Mouse (Mus musculus): ENCODE measurements at regions not wholly inside any gene's neighbourhood (a gene's known extent, or its start where the extent isn't known, plus 50 kb on each side); places are given as distances from the start of the nearest gene placed in this dataset.

GRCm38 (mm10) chr9:120861788-120862345, 67.1 kb upstream of the Ctnnb1 start:
- 47% methylated on average over 12 of the region's 12 CpGs for WGBS
- no peaks in the 10 kb centered on the region for H3K9me3 ChIP-seq (ENCODE audit: control insufficient read depth, low read length)
- no peak; the same call in 1 of the 2 replicates for ATAC-seq (ENCODE audit: low read depth)
- peak; percentile 39 for DNase-seq (ENCODE audit: low spot score)
- no peak overlapping the region for H3K4me3 ChIP-seq (ENCODE audit: low read depth, low read length)
- H3K27ac ChIP-seq (replicated peaks; ENCODE audit: low read depth, low read length) = no peak overlapping the region
- H3K27me3 ChIP-seq (replicated peaks; ENCODE audit: control insufficient read depth, insufficient read depth, low read length) = no peaks in the 10 kb centered on the region
- peaks cover 23% of the 10 kb centered on the region for H3K4me1 ChIP-seq (ENCODE audit: control insufficient read depth, insufficient read depth, low read length)
- H3K36me3 ChIP-seq (ENCODE audit: control insufficient read depth, insufficient read depth, low read length) = no peaks in the 10 kb centered on the region
- H3K4me2 ChIP-seq (ENCODE audit: low read depth, low read length) = no peak overlapping the region
- no peak overlapping the region for H3K9ac ChIP-seq (ENCODE audit: low read depth, low read length)

GRCm38 (mm10) chr9:120864410-120864809, 64.6 kb upstream of the Ctnnb1 start:
- H3K27ac ChIP-seq (replicated peaks; ENCODE audit: low read depth, low read length) = no peak overlapping the region

GRCm38 (mm10) chr9:120866251-120866650, 62.8 kb upstream of the Ctnnb1 start:
- DNase-seq (ENCODE audit: low spot score) (peak; percentile 11), ATAC-seq (ENCODE audit: low read depth) (no peak)
- Histone ChIP-seq H3K9ac (ENCODE audit: low read depth, low read length) (no peak overlapping the region), H3K4me1 (ENCODE audit: control insufficient read depth, insufficient read depth, low read length) (peaks cover 57% of the 10 kb centered on the region), H3K4me3 (ENCODE audit: low read depth, low read length) (no peak overlapping the region), H3K36me3 (ENCODE audit: control insufficient read depth, insufficient read depth, low read length) (no peaks in the 10 kb centered on the region), H3K27ac (replicated peaks; ENCODE audit: low read depth, low read length) (peak overlapping the region; percentile 76), H3K4me2 (ENCODE audit: low read depth, low read length) (no peak overlapping the region), H3K27me3 (replicated peaks; ENCODE audit: control insufficient read depth, insufficient read depth, low read length) (no peaks in the 10 kb centered on the region), H3K9me3 (ENCODE audit: control insufficient read depth, low read length) (no peaks in the 10 kb centered on the region)
- 34% methylated on average over 5 of the region's 5 CpGs for WGBS

More at GRCm38 (mm10) chr9:120864410-120864809, 64.6 kb upstream of the Ctnnb1 start:
- no peaks in the 10 kb centered on the region for H3K9me3 ChIP-seq (ENCODE audit: control insufficient read depth, low read length)
- H3K27me3 ChIP-seq (replicated peaks; ENCODE audit: control insufficient read depth, insufficient read depth, low read length) = no peaks in the 10 kb centered on the region
- ATAC-seq (ENCODE audit: low read depth) (no peak), DNase-seq (ENCODE audit: low spot score) (peak; percentile 32)
- no peak overlapping the region for H3K4me2 ChIP-seq (ENCODE audit: low read depth, low read length)
- H3K4me3 ChIP-seq (ENCODE audit: low read depth, low read length) = no peak overlapping the region
- no peak overlapping the region for H3K9ac ChIP-seq (ENCODE audit: low read depth, low read length)
- WGBS = 85% methylated on average over 2 of the region's 3 CpGs
- H3K36me3 ChIP-seq (ENCODE audit: control insufficient read depth, insufficient read depth, low read length) = no peaks in the 10 kb centered on the region
- H3K4me1 ChIP-seq (ENCODE audit: control insufficient read depth, insufficient read depth, low read length) = peaks cover 41% of the 10 kb centered on the region

- Histone ChIP-seq H3K27me3 (replicated peaks; ENCODE audit: control insufficient read depth, insufficient read depth, low read length) (no peaks in the 10 kb centered on the region), H3K4me3 (ENCODE audit: low read depth, low read length) (no peak overlapping the region), H3K9ac (ENCODE audit: low read depth, low read length) (no peak overlapping the region), H3K4me1 (ENCODE audit: control insufficient read depth, insufficient read depth, low read length) (peaks cover 55% of the 10 kb centered on the region), H3K36me3 (ENCODE audit: control insufficient read depth, insufficient read depth, low read length) (no peaks in the 10 kb centered on the region), H3K4me2 (ENCODE audit: low read depth, low read length) (no peak overlapping the region), H3K27ac (replicated peaks; ENCODE audit: low read depth, low read length) (peak overlapping the region; percentile 76), H3K9me3 (ENCODE audit: control insufficient read depth, low read length) (no peaks in the 10 kb centered on the region)
- ATAC-seq (ENCODE audit: low read depth) = peak; percentile 35; the same call in 1 of the 2 replicates
- 22% methylated on average over 4 of the region's 4 CpGs for WGBS
- peak; percentile 93 for DNase-seq (ENCODE audit: low spot score)
These were observed 62.3 kb upstream of the Ctnnb1 start for GRCm38 (mm10) chr9:120866709-120867108.

- WGBS = 77% methylated on average over 2 of the region's 2 CpGs
- peaks cover 47% of the 10 kb centered on the region for H3K4me1 ChIP-seq (ENCODE audit: control insufficient read depth, insufficient read depth, low read length)
- no peak for ATAC-seq (ENCODE audit: low read depth)
- no peak overlapping the region for H3K4me3 ChIP-seq (ENCODE audit: low read depth, low read length)
- DNase-seq (ENCODE audit: low spot score) = no peak
- no peak overlapping the region for H3K9ac ChIP-seq (ENCODE audit: low read depth, low read length)
- H3K9me3 ChIP-seq (ENCODE audit: control insufficient read depth, low read length) = peaks cover 5% of the 10 kb centered on the region; the same call in 1 of the 2 replicates
- H3K4me2 ChIP-seq (ENCODE audit: low read depth, low read length) = no peak overlapping the region
- no peaks in the 10 kb centered on the region for H3K27me3 ChIP-seq (replicated peaks; ENCODE audit: control insufficient read depth, insufficient read depth, low read length)
- H3K27ac ChIP-seq (replicated peaks; ENCODE audit: low read depth, low read length) = no peak overlapping the region
- H3K36me3 ChIP-seq (ENCODE audit: control insufficient read depth, insufficient read depth, low read length) = no peaks in the 10 kb centered on the region
These were observed 61.2 kb upstream of the Ctnnb1 start for GRCm38 (mm10) chr9:120867861-120868260.

- Histone ChIP-seq H3K4me2 (ENCODE audit: low read depth, low read length) (no peak overlapping the region), H3K9me3 (ENCODE audit: control insufficient read depth, low read length) (peaks cover 5% of the 10 kb centered on the region; the same call in 1 of the 2 replicates), H3K27me3 (replicated peaks; ENCODE audit: control insufficient read depth, insufficient read depth, low read length) (no peaks in the 10 kb centered on the region), H3K27ac (replicated peaks; ENCODE audit: low read depth, low read length) (no peak overlapping the region), H3K9ac (ENCODE audit: low read depth, low read length) (no peak overlapping the region), H3K4me3 (ENCODE audit: low read depth, low read length) (no peak overlapping the region), H3K36me3 (ENCODE audit: control insufficient read depth, insufficient read depth, low read length) (no peaks in the 10 kb centered on the region), H3K4me1 (ENCODE audit: control insufficient read depth, insufficient read depth, low read length) (peaks cover 47% of the 10 kb centered on the region)
- no peak for DNase-seq (ENCODE audit: low spot score)
- no peak for ATAC-seq (ENCODE audit: low read depth)
- WGBS = 83% methylated on average over 4 of the region's 4 CpGs
These were observed 60.7 kb upstream of the Ctnnb1 start for GRCm38 (mm10) chr9:120868330-120868729.

- H3K4me3 ChIP-seq (ENCODE audit: low read depth, low read length) = peak overlapping the region; percentile 17
- no peaks in the 10 kb centered on the region for H3K36me3 ChIP-seq (ENCODE audit: control insufficient read depth, insufficient read depth, low read length)
- peaks cover 5% of the 10 kb centered on the region; the same call in 1 of the 2 replicates for H3K9me3 ChIP-seq (ENCODE audit: control insufficient read depth, low read length)
- H3K4me1 ChIP-seq (ENCODE audit: control insufficient read depth, insufficient read depth, low read length) = peaks cover 47% of the 10 kb centered on the region
- WGBS = 8% methylated on average over 19 of the region's 19 CpGs
- DNase-seq (ENCODE audit: low spot score) (peak; percentile 85), ATAC-seq (ENCODE audit: low read depth) (peak; percentile 69)
- H3K27me3 ChIP-seq (replicated peaks; ENCODE audit: control insufficient read depth, insufficient read depth, low read length) = no peaks in the 10 kb centered on the region
- H3K27ac ChIP-seq (replicated peaks; ENCODE audit: low read depth, low read length) = peak overlapping the region; percentile 84
- peak overlapping the region; percentile 51 for H3K4me2 ChIP-seq (ENCODE audit: low read depth, low read length)
- H3K9ac ChIP-seq (ENCODE audit: low read depth, low read length) = peak overlapping the region; percentile 35
These were observed 59.5 kb upstream of the Ctnnb1 start for GRCm38 (mm10) chr9:120869432-120870081.

GRCm38 (mm10) chr9:120873293-120873692, 55.7 kb upstream of the Ctnnb1 start:
- Histone ChIP-seq H3K36me3 (ENCODE audit: control insufficient read depth, insufficient read depth, low read length) (no peaks in the 10 kb centered on the region), H3K27me3 (replicated peaks; ENCODE audit: control insufficient read depth, insufficient read depth, low read length) (no peaks in the 10 kb centered on the region), H3K4me1 (ENCODE audit: control insufficient read depth, insufficient read depth, low read length) (peaks cover 26% of the 10 kb centered on the region), H3K9me3 (ENCODE audit: control insufficient read depth, low read length) (peaks cover 5% of the 10 kb centered on the region; the same call in 1 of the 2 replicates), H3K9ac (ENCODE audit: low read depth, low read length) (no peak overlapping the region), H3K27ac (replicated peaks; ENCODE audit: low read depth, low read length) (no peak overlapping the region), H3K4me3 (ENCODE audit: low read depth, low read length) (no peak overlapping the region), H3K4me2 (ENCODE audit: low read depth, low read length) (no peak overlapping the region)
- ATAC-seq (ENCODE audit: low read depth) (no peak), DNase-seq (ENCODE audit: low spot score) (no peak)
- 93% methylated on average over 3 of the region's 3 CpGs for WGBS
